Mouse (Mus musculus): ENCODE results near the gene Fam19a2. TPM values are rescaled to one million over a fixed set of nuclear protein-coding genes. Genes with fewer than 3 reads are reported as not detected.
A peak's percentile ranks its signal among the peaks of the same experiment; 100 is the strongest.

Gene Fam19a2
- polyA plus RNA-seq, 1 experiment = 33.0 TPM

GRCm38 (mm10) chr10:123395429-123395828 is 131.6 kb downstream of the Fam19a2 start:
- TF ChIP-seq CTCF (IDR thresholded peaks at IDR 0.05; ENCODE audit: borderline replicate concordance, extremely low read depth, insufficient read depth, insufficient read length) = no peak
- TF ChIP-seq POLR2A (IDR thresholded peaks at IDR 0.05; ENCODE audit: borderline replicate concordance, extremely low read depth, insufficient read depth, insufficient read length, poor library complexity, severe bottlenecking) = no peak
- DNase-seq (ENCODE audit: low read depth) = no peak

- peak; percentile 63 for DNase-seq (ENCODE audit: low read depth)
- TF ChIP-seq POLR2A (IDR thresholded peaks at IDR 0.05; ENCODE audit: borderline replicate concordance, extremely low read depth, insufficient read depth, insufficient read length, poor library complexity, severe bottlenecking) (no peak), CTCF (IDR thresholded peaks at IDR 0.05; ENCODE audit: borderline replicate concordance, extremely low read depth, insufficient read depth, insufficient read length) (no peak)
Observed at GRCm38 (mm10) chr10:123398136-123398535, 134.3 kb downstream of the Fam19a2 start.

- TF ChIP-seq CTCF (IDR thresholded peaks at IDR 0.05; ENCODE audit: borderline replicate concordance, extremely low read depth, insufficient read depth, insufficient read length) (no peak), POLR2A (IDR thresholded peaks at IDR 0.05; ENCODE audit: borderline replicate concordance, extremely low read depth, insufficient read depth, insufficient read length, poor library complexity, severe bottlenecking) (no peak)
- no peak for DNase-seq (ENCODE audit: low read depth)
Observed at GRCm38 (mm10) chr10:123401188-123401587, 137.4 kb downstream of the Fam19a2 start.

DNA sequence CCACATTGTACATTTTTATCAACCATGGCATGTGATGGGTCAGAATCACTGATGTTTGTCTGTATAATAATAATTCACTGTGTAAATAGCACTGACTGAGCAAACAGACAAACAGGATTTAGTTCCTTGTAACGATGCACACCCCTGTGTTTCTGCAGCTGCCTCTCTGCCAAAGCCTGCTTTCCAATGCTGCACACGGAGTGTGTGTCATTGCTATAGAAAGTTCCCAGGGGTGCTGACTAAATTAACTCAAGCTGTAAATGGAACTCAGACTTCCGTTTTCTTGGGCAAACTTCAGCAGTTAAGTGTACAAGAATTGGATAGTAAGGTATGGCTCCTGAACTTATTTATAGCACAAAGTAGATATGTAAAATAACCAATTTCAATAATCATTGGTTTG is 138.7 kb downstream of the Fam19a2 start:
- DNase-seq (ENCODE audit: low read depth) = peak; percentile 43
- TF ChIP-seq CTCF (IDR thresholded peaks at IDR 0.05; ENCODE audit: borderline replicate concordance, extremely low read depth, insufficient read depth, insufficient read length) = no peak
- TF ChIP-seq POLR2A (IDR thresholded peaks at IDR 0.05; ENCODE audit: borderline replicate concordance, extremely low read depth, insufficient read depth, insufficient read length, poor library complexity, severe bottlenecking) = no peak

- no peak for DNase-seq (ENCODE audit: low read depth)
- TF ChIP-seq POLR2A (IDR thresholded peaks at IDR 0.05; ENCODE audit: borderline replicate concordance, extremely low read depth, insufficient read depth, insufficient read length, poor library complexity, severe bottlenecking) (no peak), CTCF (IDR thresholded peaks at IDR 0.05; ENCODE audit: borderline replicate concordance, extremely low read depth, insufficient read depth, insufficient read length) (peak; percentile 5; the same call in 1 of the 2 replicates)
Observed at GRCm38 (mm10) chr10:123414953-123415352, 151.2 kb downstream of the Fam19a2 start.

DNA sequence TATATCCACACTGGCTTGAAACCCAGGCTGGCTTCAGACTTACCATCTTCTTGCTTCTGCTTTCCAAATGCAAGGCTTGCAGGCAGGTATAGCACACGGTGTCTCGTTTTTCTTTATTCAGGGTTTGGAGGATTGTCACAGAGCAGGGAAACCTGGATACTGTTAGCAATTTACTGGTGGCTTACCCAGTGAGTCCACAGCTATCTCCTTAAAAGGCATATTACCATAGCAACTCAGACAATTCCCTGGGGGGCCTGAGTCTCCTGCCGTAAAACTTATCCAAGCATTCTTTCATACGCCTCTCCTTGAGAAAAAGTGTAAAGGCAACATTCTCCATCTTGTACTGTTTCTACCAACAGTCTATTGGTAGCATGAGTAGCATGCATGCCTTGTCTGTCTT is 152.2 kb downstream of the Fam19a2 start:
- peak; percentile 51 for DNase-seq (ENCODE audit: low read depth)
- TF ChIP-seq CTCF (IDR thresholded peaks at IDR 0.05; ENCODE audit: borderline replicate concordance, extremely low read depth, insufficient read depth, insufficient read length) (no peak), POLR2A (IDR thresholded peaks at IDR 0.05; ENCODE audit: borderline replicate concordance, extremely low read depth, insufficient read depth, insufficient read length, poor library complexity, severe bottlenecking) (no peak)

- DNase-seq (ENCODE audit: low read depth) = peak; percentile 23
- TF ChIP-seq CTCF (IDR thresholded peaks at IDR 0.05; ENCODE audit: borderline replicate concordance, extremely low read depth, insufficient read depth, insufficient read length) (no peak), POLR2A (IDR thresholded peaks at IDR 0.05; ENCODE audit: borderline replicate concordance, extremely low read depth, insufficient read depth, insufficient read length, poor library complexity, severe bottlenecking) (no peak)
Observed at GRCm38 (mm10) chr10:123418616-123419173, 154.9 kb downstream of the Fam19a2 start.

- peak; percentile 75 for DNase-seq (ENCODE audit: low read depth)
- TF ChIP-seq CTCF (IDR thresholded peaks at IDR 0.05; ENCODE audit: borderline replicate concordance, extremely low read depth, insufficient read depth, insufficient read length) (no peak), POLR2A (IDR thresholded peaks at IDR 0.05; ENCODE audit: borderline replicate concordance, extremely low read depth, insufficient read depth, insufficient read length, poor library complexity, severe bottlenecking) (no peak)
Observed at GRCm38 (mm10) chr10:123420249-123420648, 156.5 kb downstream of the Fam19a2 start.

DNA sequence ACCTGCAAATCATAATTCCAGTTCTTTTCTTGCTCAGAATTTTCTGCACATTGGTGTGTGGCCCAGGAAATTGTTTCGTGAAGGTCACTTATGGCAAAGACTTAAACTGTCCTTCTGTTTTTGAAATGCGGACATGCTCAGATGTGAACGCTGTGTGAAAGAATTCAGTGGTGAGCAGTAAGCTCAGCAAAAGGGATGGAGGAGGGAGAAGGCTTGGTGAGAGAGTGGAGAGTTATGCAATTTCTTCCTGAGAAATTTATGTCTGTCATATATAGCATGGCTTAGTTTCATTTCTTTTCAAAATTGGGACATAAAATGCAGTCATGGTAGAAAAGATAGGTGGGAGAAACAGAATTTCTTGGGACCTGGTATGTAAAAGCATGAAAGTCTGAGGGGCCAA is 160.7 kb downstream of the Fam19a2 start:
- no peak for TF ChIP-seq POLR2A (IDR thresholded peaks at IDR 0.05; ENCODE audit: borderline replicate concordance, extremely low read depth, insufficient read depth, insufficient read length, poor library complexity, severe bottlenecking)
- TF ChIP-seq CTCF (IDR thresholded peaks at IDR 0.05; ENCODE audit: borderline replicate concordance, extremely low read depth, insufficient read depth, insufficient read length) = no peak
- no peak for DNase-seq (ENCODE audit: low read depth)

- peak; percentile 57 for DNase-seq (ENCODE audit: low read depth)
- TF ChIP-seq CTCF (IDR thresholded peaks at IDR 0.05; ENCODE audit: borderline replicate concordance, extremely low read depth, insufficient read depth, insufficient read length) (no peak), POLR2A (IDR thresholded peaks at IDR 0.05; ENCODE audit: borderline replicate concordance, extremely low read depth, insufficient read depth, insufficient read length, poor library complexity, severe bottlenecking) (no peak)
Observed at GRCm38 (mm10) chr10:123426527-123427363, 162.9 kb downstream of the Fam19a2 start.

DNA sequence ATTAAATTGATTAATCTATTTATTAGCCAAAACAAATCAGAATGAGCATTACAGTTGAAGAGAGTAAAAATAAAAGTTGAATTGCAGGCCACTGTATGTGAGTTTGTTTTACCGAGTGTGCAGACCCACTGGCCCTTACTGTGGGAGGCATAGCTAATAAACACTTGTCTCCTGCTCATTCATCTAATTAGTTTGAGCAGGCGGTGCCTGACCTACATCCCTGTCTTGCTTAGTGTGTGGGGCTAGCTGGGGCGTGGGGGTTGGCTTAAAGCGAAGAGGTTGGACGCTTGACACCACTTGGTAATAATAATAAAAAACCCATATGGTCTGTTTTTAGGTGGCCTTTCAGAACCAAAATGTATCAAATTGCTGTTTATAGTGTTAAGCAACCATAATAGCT is 167.8 kb downstream of the Fam19a2 start:
- DNase-seq (ENCODE audit: low read depth) = no peak
- TF ChIP-seq CTCF (IDR thresholded peaks at IDR 0.05; ENCODE audit: borderline replicate concordance, extremely low read depth, insufficient read depth, insufficient read length) (no peak), POLR2A (IDR thresholded peaks at IDR 0.05; ENCODE audit: borderline replicate concordance, extremely low read depth, insufficient read depth, insufficient read length, poor library complexity, severe bottlenecking) (no peak)

Measured in brain, embryonic 14.5 days (tissue).